Mouse (Mus musculus): ENCODE results near the gene Gm49405. TPM values are rescaled to one million over a fixed set of nuclear protein-coding genes. Genes with fewer than 3 reads are reported as not detected.

Gm49405 gene
- total RNA-seq, 2 experiments from 2014 or later, result 1.5 to 2.2 TPM

DNA sequence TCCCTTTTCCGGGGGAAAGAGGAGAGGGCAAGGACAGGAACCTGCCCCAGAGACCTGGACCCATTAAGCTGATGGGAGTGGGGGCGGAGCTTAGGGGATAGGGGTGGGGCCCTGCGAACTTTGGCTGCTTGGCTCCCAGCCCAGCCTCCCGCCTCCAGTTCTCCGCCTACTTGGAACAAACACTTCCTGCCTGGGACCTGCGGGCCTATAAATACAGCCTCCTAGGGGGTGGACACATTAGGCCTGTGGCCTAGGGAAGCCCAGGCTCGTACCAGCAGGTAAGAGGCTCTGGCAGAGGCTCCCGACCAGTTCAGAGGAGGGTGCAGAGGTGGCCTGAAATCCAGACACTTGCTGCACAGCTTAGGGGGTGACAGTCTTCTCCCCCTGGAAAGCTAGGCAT, 14.1 kb upstream of the Gm49405 start, which contains the start of gene Acy3:
Gene Acy3 (plus strand): TSS at position 237 of the 400 bp plus-strand sequence.
- no peak for DNase-seq (ENCODE audit: low spot score in 2 of 2)

DNA sequence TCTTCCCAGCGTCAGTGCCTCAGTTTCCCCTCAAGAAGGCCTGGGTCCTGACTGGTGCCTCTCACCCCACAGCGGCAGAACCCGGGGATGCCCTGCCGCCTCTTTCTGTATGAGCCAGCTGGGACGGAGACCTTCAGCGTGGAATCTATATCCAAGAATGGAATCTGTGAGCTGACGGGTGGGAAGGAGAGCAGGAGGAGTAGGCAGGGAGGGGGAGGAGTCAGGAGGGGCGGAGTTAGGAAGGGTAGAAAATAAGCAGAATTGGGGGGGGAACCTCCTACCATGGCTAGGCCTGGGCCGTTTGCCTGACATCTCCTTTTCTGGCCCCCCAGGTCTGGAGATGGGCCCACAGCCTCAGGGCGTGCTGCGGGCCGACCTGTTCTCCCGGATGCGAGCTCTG, 12.4 kb upstream of the Gm49405 start:
- no peak for DNase-seq (ENCODE audit: low spot score in 2 of 2)

DNA sequence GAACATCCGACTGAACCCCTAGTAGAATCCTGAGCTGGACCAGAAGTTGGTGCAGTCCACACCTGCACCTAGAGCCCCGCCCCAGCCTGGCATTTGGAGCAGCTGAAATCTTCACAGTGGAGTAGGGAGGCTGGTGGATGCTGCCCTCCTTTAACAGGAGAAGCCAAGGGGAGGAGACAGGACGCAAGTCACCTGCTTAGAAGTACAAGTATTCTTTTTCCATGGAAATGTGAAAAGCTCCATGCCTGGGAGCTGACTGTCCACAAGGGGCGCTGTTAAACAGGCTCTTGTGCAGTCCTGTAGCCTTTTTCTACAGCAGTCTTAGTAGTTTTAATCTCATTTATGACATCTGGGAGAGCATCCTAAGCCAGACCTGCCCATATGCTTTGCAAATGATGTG, 11.7 kb upstream of the Gm49405 start:
- DNase-seq (ENCODE audit: low spot score in 2 of 2), result no peak

DNA sequence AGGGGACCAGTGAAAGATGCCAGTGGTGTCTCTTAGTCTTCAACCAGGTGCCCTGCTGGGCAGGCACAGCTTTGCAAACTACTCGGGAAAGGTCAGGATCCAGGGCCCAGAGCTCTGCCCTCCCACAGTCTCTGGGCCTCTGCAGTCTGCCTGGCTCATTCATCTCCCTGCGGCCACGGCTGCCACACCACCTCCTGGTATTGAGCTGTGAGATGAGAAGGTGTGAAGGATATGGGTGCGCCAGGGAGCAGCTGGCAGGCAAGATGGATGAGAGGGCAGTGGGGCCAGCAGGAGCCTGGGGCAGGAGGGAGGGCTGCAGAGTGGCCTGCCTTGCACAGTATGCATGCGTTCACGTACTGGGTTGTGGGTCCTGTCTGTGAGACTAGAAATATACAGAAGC, 9.6 kb upstream of the Gm49405 start:
- DNase-seq (ENCODE audit: low spot score in 2 of 2), result no peak

DNA sequence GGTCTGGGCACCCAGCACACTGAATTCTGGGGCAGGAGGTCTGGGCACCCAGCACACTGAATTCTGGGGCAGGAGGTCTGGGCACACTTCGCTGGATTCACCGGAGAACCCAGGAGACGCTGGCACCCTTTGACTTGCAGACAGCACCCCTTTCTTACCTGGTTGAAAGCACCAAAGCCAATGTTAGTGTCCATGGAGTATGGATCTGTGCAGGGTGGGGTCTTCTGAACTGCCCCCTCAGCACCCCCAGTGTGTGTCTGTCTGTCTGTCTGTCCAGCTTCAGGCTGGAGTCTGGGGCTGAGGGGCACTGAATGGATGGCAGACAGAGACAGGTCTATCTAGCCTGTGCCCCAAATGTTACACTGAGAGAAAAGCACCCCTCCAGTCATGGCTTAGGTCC, 8.9 kb upstream of the Gm49405 start:
- no peak for DNase-seq (ENCODE audit: low spot score in 2 of 2)

DNA sequence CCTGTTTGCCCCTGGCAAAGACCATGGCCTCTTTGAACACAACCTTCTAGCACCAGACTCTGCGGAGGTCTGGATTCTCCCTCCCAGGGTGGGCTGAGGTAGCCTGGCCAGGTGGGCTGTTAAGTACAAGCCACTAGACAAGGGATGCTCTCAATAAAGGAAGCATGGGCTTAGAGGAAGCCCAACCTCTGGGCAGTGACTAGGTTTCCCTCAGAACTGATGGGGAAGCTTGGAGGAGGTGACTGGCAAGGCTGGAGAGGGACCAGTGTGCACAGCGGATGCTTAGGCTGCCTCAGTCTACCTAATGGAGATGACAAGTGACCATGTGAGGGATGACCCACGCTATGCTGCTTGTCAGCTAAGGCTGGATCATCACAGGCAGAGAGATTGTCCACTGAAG, 8.5 kb upstream of the Gm49405 start:
- no peak for DNase-seq (ENCODE audit: low spot score in 2 of 2)

DNA sequence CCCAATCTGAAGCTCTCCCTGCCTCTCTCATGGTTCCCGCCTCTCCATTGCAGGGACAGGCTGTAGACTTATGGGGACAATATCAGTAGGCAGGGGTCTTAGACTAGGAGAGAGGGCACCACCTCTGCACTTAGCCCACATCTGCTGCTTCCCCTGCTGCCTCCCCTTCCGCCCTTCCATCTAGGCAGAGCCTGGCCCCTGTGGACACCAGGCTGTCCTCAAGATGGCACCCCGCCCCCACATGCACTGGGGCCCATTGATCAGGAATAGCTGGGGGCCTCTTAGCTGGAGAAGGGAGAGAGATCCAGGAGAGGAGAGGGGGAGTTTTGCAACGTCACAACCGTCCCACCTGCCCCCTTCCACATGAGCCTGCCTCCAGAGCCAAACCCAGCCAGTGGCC, 8.0 kb upstream of the Gm49405 start, which contains the start of gene Tbx10:
Gene Tbx10 (plus strand): TSS at position 337 of the 400 bp plus-strand sequence.
- no peak for DNase-seq (ENCODE audit: low spot score in 2 of 2)

DNA sequence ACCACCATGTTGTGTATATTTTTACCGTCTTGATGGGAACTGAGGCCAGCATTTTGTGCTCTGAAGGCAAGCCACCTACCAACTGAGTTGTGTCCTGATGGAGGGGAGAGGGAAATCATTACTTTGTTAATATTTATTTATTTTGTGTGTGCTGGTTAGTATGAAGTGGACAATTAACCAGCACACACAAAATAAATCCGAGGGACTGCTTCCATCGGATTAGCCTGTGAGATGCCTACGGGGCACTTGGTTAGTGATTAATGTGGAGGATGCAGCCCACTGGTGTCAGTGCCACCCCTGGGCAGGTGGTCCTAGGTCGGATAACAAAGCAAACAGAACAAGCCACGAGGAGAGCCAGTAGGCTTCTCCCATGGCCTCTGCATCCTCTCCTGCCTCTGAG, 5.5 kb upstream of the Gm49405 start:
- no peak for DNase-seq (ENCODE audit: low spot score in 2 of 2)

DNA sequence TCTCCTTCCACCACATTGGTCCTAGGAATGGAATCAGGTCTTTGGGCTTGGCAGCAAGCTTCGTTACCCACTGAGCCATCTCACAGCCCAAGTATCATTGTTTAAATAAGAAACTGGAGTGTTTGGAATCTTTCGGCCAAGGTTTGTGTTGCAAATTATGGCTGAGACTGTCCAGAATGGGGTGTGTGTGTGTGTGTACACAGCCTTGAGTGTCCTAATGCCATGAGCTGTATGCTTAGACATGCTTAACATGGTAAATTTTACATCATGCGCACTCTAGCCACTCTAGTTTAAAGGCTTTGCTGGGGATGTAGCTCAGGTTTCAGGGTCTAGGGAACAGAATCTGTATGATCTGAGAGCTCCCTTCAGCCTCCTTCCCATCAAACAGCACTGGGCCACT, 4.9 kb upstream of the Gm49405 start:
- no peak for DNase-seq (ENCODE audit: low spot score in 2 of 2)

DNA sequence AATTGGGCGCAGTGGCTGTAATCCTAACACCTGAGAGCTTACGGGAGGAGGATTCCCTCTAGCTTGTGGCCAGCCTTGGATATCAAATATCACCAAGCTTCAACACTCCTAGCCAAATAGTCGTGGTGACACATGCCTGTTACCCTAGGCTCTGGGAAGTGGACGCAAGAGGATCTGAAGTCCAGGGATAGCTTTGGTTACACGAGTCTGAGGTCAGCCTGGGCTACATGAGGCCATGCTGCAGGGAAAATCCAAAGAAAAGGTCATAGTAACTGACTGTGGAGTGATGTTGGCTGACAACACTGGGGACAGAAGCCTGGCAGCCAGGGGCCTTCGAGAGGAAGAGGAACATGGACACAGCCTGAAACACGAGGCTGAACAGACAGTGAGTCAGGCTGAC, 4.3 kb upstream of the Gm49405 start:
- DNase-seq (ENCODE audit: low spot score in 2 of 2), result no peak

DNA sequence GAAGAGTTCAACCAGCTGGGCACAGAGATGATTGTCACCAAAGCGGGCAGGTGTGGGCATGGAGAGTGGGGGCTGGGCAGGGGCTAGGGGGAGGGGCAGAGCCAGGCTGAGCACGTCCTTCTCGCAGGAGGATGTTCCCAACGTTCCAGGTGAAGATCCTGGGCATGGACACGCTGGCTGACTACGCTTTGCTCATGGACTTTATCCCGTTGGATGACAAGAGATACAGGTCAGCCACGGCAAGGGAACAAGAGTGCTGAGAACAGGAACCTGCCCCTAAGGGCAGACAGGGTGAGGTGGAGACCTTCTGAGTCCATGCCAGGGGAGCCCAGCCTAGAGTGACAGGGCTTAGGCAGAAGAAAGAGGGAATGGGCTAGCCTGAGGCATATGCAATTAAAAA, 3.7 kb upstream of the Gm49405 start:
- no peak for DNase-seq (ENCODE audit: low spot score in 2 of 2)

DNA sequence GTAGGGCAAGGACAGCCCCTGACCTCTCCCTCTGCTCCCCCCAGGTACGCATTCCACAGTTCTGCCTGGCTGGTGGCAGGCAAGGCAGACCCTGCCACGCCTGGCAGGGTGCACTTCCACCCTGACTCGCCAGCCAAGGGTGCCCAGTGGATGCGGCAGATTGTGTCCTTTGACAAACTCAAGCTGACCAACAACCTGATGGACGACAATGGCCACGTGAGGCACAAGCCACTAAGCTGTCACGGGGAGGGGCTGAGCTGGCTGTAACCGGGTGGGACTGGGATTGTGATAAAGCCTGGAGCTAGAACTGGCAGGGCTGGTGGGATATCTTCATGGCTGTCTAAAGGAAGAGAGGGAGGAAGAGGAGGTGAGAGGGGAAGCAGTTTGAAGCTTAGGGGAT, 3.2 kb upstream of the Gm49405 start:
- DNase-seq (ENCODE audit: low spot score in 2 of 2), result no peak

DNA sequence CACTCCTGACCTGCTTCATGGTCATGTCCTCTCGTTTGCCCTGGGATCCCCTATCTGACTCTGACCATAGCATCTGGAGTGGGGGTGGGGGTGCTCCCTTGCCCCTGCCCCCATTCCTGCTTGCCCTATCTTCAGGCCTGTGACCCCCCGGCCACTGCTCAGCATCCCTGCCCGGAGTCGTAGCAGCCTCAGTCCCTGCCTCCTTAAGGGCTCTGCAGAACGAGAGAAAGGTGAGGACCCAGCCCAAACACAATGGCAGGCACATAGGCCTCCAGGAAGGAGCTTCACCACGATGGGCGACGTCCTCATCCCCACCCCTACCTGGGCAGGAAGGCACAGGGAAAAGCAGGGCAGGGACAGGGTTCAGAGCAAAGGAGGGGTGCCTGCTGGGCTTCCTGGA, 2.1 kb upstream of the Gm49405 start:
- no peak for DNase-seq (ENCODE audit: low spot score in 2 of 2)

DNA sequence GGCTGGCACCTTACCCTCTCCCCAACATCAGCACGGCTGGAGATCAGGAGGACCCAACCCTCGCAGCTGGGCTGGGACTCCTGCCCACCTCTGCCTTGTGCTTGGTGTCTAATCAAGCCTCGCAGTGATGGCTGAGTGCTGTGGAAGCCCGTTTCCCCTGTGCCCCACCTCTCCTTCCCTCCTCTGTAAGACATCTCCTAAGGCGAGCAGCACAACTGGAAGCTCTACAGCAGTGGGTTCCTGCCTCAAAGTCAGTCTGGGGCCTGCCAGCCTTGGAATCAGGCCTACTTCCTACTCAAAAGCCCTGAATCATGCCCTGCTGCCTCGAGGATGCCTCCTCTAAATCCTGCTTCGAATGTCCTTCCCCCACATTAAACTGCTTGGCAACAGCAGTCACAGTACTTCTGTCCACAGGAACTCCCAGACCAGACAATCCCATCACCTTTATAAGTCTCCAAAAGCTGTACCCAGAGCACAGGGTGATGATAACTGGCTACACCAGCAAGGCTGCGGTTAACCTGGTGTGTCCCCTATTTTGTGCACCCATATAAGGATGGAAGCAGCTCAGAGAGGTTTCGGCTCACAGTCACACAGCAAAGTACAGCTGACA, 1.2 kb upstream of the Gm49405 start:
- no peak for DNase-seq (ENCODE audit: low spot score in 2 of 2)

DNA sequence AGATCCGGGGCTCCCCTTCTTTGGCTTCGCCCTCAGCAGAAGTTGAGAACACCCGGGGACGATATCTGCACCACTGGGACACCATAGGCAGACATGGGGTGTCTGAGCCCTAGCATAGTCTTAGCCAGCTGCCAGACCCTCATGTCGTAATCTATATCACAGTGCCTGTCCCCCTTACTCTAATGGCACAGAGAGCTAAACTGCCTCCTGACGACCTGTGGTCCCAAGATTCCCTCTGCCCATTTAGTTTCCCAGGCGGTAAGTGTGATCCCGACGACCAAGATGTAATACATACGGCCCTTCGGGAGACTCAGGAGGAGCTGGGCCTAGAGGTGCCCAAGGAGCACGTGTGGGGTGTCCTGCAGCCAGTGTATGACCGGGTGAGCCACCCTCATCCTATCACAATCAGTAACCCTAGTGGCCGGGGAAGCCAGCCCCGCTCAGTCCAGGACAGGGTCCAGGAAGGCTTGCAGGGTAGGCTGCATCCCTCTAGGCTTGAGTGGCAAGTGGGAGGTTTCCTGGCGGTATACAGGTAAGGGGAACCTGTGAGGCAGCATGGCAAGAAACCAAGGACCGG, 611 bp downstream of the Gm49405 start:
- no peak for DNase-seq (ENCODE audit: low spot score in 2 of 2)

DNA sequence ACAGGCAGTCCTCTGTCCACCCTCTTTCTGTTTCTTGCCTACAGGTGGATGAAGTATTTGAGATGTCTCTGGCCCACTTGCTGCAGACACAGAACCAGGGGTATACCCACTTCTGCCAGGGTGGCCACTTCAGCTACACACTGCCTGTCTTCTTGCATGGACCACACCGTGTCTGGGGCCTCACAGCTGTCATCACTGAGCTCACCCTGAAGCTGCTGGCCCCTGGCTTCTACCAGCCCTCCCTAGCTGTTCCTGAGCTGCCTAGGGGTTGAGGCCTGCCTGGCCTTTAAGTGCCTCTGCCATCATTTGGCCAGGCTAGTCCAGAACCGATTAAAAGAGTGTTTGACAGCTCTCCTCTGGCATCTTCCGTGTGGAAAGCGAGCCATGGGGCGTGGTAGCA, 1.3 kb downstream of the Gm49405 start:
- DNase-seq (ENCODE audit: low spot score in 2 of 2), result no peak

DNA sequence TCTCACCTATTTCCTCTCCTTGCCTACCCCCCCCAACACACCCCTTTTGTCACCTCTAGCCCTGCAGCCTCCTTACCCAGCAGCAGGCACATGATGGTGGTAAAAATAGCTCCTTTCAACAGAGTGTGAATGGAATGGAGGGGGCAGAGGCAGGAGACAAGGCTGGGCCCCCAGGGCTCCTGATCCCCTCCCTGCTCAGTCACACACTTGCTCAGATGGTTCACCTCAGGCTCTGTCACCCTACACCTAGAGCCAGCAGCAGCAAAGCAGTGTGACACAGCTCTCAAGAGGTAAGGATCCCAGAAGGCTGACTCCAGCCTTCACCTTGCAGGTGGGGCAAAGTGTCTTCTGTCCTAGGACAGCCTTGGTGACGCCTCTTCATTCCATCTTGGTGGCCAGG, 2.7 kb downstream of the Gm49405 start, which contains the start of gene Doc2g:
Gene Doc2g (plus strand): TSS at position 202 of the 400 bp plus-strand sequence.
- DNase-seq (ENCODE audit: low spot score in 2 of 2), result no peak

DNA sequence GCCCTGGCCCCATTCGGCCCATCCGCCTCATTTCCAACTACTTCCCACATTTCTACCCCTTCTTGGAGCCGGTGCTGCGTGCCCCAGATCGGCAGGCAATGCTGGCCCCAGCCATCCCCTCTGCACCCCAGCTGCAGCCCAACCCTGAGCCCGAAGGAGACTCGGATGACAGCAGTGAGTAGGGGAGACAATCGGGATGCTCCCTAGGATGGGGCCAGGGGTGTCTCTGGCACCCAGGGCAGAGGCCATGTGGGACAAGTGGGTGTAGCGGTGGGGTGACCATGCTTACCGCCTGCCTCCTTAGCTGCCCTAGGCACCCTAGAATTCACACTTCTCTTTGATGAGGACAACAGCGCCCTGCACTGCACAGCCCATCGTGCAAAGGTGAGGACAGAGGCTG, 3.2 kb downstream of the Gm49405 start:
- no peak for DNase-seq (ENCODE audit: low spot score in 2 of 2)

DNA sequence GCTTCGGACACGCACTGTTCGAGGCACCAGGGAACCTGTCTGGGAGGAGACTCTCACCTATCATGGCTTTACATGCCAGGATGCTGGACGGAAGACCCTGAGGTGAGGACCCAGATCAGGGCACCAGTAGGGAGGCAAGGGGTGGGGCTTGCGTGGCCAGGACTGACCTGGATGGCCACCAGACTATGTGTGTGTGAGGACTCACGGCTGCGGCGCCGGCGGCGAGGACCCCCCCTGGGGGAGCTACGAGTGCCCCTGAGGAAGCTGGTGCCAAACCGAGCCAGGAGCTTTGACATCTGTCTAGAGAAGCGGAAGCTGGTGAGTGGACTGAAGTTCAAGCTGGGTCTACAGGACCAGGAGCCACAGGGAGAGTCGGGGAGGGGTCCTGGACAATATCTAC, 3.9 kb downstream of the Gm49405 start:
- no peak for DNase-seq (ENCODE audit: low spot score in 2 of 2)

DNA sequence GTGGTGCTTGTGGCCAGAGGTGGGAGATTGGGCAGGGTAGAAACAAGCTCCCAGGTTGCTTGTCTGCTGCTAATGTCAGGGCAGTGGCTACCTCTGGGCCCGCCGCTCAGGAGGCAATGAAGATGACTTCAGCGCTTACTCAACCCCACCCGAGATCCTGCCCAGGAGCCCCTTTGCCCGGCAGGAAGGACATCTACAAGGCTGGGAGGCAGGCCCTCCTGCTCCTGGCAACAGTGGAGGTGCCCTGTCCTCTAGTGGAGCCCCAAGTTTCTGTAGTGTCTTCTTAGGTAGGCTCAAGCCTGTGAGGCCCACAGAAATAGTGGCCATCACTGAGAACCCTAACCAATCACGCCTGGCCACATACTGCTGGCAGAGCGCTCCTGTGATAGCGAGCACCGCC, 4.7 kb downstream of the Gm49405 start:
- DNase-seq (ENCODE audit: low spot score in 2 of 2), result no peak

DNA sequence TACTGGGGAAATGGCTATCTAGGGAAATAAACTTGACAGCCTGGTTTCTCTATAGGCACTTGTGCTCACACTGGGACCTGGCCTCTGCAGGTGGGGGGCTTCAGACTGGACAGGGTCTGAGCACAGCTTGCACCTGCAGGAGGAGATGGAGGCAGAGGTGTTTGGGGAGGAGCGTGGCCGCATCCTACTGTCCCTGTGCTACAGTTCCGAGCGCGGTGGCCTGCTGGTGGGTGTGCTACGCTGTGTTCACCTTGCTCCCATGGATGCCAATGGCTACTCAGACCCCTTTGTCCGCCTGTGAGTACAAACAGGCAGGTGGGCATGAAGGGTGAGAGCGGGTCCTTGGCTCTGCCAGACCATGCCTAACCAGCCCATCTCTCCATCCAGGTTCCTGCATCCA, 5.5 kb downstream of the Gm49405 start:
- no peak for DNase-seq (ENCODE audit: low spot score in 2 of 2)

DNA sequence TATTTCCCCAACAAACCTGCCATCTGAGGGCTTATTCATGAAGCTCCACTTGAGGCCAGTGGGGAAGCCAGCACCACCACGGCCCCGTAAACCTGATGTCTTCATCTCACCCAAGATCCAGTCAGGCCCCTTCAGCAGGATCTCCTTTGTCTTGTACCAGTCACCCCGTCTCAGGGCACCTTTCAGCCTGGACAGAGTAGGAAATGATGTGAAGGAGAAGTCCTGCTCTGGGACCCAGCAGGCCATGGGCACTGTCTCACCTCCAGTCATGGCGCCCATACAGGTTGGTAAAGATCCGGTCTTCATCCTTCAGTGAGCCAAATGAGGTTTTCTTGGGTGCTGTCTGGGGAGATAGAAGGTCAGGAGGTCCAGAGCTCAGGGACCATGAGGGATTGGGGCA, 10.7 kb downstream of the Gm49405 start:
- DNase-seq (ENCODE audit: low spot score in 2 of 2), result no peak

DNA sequence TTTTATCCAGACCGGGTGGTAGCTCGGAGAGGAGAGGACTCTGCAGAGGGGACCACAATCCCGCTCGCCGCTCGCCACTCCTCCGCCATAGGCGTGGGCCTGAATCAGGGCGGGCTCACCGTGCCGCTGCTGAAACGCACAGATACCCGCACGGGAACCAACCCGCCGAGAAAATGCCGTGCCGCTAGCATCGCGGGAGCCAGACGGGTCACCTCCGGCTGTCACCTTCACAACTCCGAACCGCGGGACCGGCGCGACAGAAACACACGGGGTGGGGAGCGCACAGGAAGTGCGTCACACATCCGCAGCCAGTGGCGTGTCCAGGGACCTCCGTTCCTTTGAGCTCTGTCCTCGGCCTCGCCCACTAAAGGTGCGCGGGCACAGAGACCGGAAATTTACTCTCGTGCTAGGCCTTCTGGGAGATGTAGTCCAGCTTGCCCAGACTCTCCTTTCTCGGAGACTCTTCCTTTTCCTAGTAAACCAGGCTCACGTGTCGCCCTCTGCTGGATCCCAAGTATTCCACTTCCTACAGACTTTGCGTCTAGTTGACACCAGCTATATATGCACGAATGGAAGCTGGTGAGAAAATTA, 12.1 kb downstream of the Gm49405 start, which contains the start of gene Ndufv1:
Gene Ndufv1 (minus strand): TSS at position 375 of the 591 bp plus-strand sequence.
- peak; percentile 96 to 99 for DNase-seq (ENCODE audit: low spot score in 2 of 2)
